Mouse (Mus musculus) forebrain, embryonic 13.5 days (tissue): ENCODE results near the gene Gm45711. TPM values are rescaled to one million over a fixed set of nuclear protein-coding genes. Genes with fewer than 3 reads are reported as not detected.
"Not testable (repeated sequence)": the region's sequence is repeated elsewhere in the genome, so short reads cannot be mapped to it uniquely, and the experiment has no call there.

Source experiments
- ATAC-seq: fragments of 200-750 bp; cut with Nextera tagmentation; 2 replicates; pipeline ENCODE4 v1.8.0; 2017
- H3K27ac ChIP-seq: fragments of 300-500 bp; sonication (generic); 2 replicates; pipeline ENCODE4 v1.5.1; 2015; ENCODE audit warnings: inconsistent platforms, mild to moderate bottlenecking, moderate library complexity
- H3K27me3 ChIP-seq: fragments of 300-500 bp; sonication (generic); 2 replicates; pipeline ENCODE4 v1.6.1; 2015; ENCODE audit warnings: mild to moderate bottlenecking, inconsistent platforms
- H3K36me3 ChIP-seq: fragments of 300-500 bp; sonication (generic); 2 replicates; pipeline ENCODE4 v1.6.1; 2015; ENCODE audit warnings: mild to moderate bottlenecking, inconsistent platforms; ENCODE audit not compliant: poor library complexity, severe bottlenecking
- H3K4me1 ChIP-seq: fragments of 300-500 bp; sonication (generic); 2 replicates; pipeline ENCODE4 v1.6.1; 2015; ENCODE audit warnings: inconsistent platforms
- H3K4me2 ChIP-seq: fragments of 300-500 bp; sonication (generic); 2 replicates; pipeline ENCODE4 v1.6.1; 2015; ENCODE audit warnings: inconsistent platforms, mild to moderate bottlenecking, moderate library complexity
- H3K4me3 ChIP-seq: fragments of 300-500 bp; sonication (generic); 2 replicates; pipeline ENCODE4 v1.5.1; 2015; ENCODE audit warnings: mild to moderate bottlenecking, inconsistent platforms
- H3K9ac ChIP-seq: fragments of 300-500 bp; sonication (generic); 2 replicates; pipeline ENCODE4 v1.6.1; 2015; ENCODE audit warnings: mild to moderate bottlenecking, inconsistent platforms
- H3K9me3 ChIP-seq: fragments of 300-500 bp; sonication (generic); replicated peaks from 2 replicates; pipeline ENCODE4 v1.6.1; 2016; ENCODE audit warnings: inconsistent platforms
- WGBS: fragments of 180-500 bp; shearing (Covaris S2); methylation state at CpG from one replicate; pipeline ENCODE4 v1.1.7; 2015; 5-methylcytosine and 5-hydroxymethylcytosine counted together
- polyA plus RNA-seq: library from polyadenylated mRNA; unstranded; fragments of >200 nt; fragmentation: Nextera tagmentation; extraction: Ambion mirVana; gene quantifications from 2 replicates; pipeline ENCODE4 v1.2.1, GENCODE M21; 2015

The Gm45711 gene
- polyA plus RNA-seq, 1 experiment from 2014 or later: not detected

DNA sequence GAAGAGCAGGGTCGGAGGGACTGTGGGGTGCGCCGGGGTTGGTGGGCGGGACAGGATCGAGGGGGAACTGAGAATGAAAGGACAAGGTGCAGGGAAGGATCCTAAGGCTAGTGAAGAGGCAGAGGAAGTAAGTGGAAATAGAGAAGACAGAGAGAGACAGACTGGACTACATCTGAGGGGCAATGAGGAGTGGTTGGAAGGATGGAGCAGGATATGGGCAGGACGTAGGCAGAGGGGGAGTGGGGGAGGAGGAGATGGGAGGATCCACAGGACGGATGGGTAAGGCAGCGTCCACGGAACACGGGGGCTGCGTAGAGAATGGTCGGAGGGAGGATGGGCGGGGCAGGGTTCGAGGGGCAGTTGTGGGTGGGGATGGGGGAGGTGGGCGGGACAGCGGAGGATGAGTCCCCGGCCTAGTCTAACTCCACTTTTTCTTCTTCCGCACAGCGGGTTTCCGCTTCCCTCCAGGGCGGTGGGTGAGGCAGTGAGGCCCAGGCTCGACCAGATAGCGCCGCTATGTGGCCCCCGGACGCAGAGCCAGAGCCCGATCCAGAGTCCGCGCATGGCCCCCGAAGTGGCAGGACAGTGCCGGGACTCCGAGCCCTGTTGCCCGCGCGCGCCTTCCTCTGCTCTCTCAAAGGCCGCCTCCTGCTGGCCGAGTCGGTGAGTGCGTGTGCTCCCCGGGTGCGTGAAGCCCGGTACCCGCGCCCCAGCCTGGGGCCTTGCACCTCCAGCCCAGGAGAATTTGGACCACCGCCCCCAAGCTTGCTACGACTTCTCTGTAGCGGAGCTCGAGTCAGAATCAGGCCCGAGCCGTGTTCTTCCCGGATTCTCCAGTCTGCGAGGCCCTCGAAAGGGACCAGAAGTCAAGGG lies 30.6 kb upstream of the Gm45711 start:
- ATAC-seq: peak; percentile 77
- no peaks in the 10 kb centered on the region for H3K36me3 ChIP-seq
- WGBS: 0% methylated on average over 40 of the region's 54 CpGs

DNA sequence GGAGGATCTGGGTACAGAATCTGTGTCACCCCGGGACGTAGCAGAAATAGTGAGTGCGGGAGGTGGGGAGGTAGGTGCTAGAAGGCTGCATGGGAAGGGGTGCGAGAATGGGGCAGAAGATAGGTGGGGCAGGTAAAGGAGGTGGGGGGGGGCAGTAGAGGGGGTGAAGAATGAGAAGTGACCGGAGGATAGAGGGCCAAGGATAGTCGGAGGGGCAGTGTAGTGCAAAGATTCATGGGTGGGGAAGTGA lies 30.0 kb upstream of the Gm45711 start:
- Histone ChIP-seq H3K27me3 (no peaks in the 10 kb centered on the region), H3K4me3 (peak overlapping the region; percentile 60), H3K27ac (no peak overlapping the region), H3K4me1 (peaks cover 10% of the 10 kb centered on the region; the same call in 1 of the 2 replicates), H3K9ac (peak overlapping the region; percentile 73), H3K4me2 (peak overlapping the region; percentile 81), H3K9me3 (peaks cover 4% of the 10 kb centered on the region; the same call in 1 of the 2 replicates), H3K36me3 (no peaks in the 10 kb centered on the region)
- peak; percentile 29; the same call in 1 of the 2 replicates for ATAC-seq
- WGBS: 0% methylated on average over 6 of the region's 6 CpGs

More for the DNA sequence above, 30.6 kb upstream of the Gm45711 start:
- no peaks in the 10 kb centered on the region for H3K27me3 ChIP-seq
- H3K4me2 ChIP-seq: peak overlapping the region; percentile 81
- H3K27ac ChIP-seq: no peak overlapping the region; the same call in 1 of the 2 replicates
- H3K4me1 ChIP-seq: peaks cover 10% of the 10 kb centered on the region; the same call in 1 of the 2 replicates
- peaks cover 4% of the 10 kb centered on the region; the same call in 1 of the 2 replicates for H3K9me3 ChIP-seq
- H3K9ac ChIP-seq: peak overlapping the region; percentile 73
- peak overlapping the region; percentile 60 for H3K4me3 ChIP-seq

DNA sequence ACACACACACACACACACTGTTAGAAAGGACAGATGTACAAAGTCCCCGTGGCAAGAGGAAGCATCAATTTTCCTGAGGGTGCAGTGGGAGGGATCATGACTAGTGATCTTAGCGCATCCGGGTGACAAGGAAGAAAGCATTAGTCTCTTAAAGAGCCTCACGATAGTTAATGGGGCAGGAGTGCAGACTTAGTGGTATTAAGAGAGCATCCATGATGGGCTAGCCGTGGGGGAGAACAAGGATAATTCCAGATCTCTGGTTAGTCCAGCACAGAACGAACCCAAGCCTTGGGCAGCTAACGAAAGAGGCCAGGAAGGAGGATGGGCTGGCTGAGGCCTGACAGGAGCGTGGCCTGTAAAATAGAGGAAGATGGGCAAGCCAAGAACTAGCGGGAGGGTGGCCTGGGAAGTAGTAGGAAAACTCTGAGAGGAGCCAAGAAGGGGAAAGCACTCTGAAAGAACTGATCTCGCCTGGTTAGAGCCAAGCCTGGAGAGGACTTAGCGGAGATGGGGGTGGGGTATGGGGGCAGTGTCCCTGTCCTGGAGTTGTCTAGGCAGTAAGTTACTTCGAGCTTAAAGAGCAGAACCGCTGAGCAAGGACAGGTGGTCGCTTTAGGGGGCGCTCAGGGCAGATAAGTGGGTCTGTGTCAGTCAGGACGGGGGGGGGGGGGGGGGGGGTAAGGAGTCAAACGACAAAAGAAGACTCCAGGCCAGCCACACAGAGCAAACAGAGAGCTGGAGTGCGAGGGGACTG lies 29.5 kb upstream of the Gm45711 start, which contains the start of gene Cmtm3:
Gene Cmtm3 (plus strand): TSS at position 182 of the 754 bp plus-strand sequence.
- no peak for ATAC-seq
- Histone ChIP-seq H3K4me1 (peaks cover 10% of the 10 kb centered on the region; the same call in 1 of the 2 replicates), H3K4me2 (peak within 1 kb of the TSS; percentile 81), H3K4me3 (peak within 1 kb of the TSS; percentile 60), H3K9ac (peak within 1 kb of the TSS; percentile 73), H3K36me3 (no peaks in the 10 kb centered on the region), H3K27me3 (no peaks in the 10 kb centered on the region), H3K27ac (no peak within 1 kb of the TSS), H3K9me3 (peaks cover 4% of the 10 kb centered on the region; the same call in 1 of the 2 replicates)
- WGBS: 12% methylated on average over 18 of the region's 18 CpGs

DNA sequence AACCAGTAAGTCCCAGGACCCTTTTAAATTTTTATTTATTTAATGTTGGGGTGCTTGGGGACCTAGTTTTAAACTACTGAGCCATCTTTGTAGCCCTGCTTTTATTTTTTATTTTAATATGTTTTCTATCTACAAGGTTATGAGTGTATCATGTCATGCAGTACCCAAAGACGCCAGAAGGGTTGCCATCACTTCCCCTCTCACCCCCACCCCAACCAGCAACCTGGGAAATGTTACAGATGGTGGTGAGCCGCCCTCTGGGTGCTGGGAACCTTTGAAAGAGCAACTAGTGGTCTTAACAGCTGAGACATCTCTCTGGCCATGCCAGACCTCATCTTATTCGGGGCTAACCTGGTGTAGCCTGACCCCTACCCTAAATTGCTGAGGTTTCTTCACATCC lies 28.0 kb upstream of the Gm45711 start:
- Histone ChIP-seq H3K9ac (no peak overlapping the region), H3K4me3 (no peak overlapping the region), H3K4me2 (no peak overlapping the region), H3K4me1 (peaks cover 10% of the 10 kb centered on the region; the same call in 1 of the 2 replicates), H3K27me3 (no peaks in the 10 kb centered on the region), H3K27ac (no peak overlapping the region), H3K9me3 (peaks cover 4% of the 10 kb centered on the region; the same call in 1 of the 2 replicates), H3K36me3 (no peaks in the 10 kb centered on the region)
- WGBS: 45% methylated on average over 3 of the region's 3 CpGs
- no peak for ATAC-seq

DNA sequence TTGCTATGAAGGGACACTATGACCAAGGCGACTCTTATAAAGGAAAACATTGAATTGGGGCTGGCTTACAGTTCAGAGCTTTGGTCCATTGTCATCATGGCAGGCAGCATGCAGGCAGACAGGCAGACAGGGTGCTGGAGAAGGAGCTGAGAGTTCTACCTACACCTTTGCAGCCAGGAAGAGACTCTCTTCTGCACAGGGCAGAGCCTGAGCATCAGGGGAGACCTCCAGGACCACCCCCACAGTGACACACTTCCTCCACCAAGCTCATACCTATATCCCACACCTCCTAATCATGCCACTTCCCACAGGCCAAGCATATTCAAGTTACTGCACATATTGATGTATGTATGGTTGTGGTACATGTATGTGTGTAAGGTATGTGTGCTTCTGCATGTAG lies 26.9 kb upstream of the Gm45711 start:
- 73% methylated on average over 1 of the region's 1 CpGs for WGBS
- no peaks in the 10 kb centered on the region for H3K36me3 ChIP-seq
- H3K9me3 ChIP-seq: peaks cover 4% of the 10 kb centered on the region; the same call in 1 of the 2 replicates
- H3K4me1 ChIP-seq: peaks cover 10% of the 10 kb centered on the region; the same call in 1 of the 2 replicates
- ATAC-seq: no peak
- H3K4me3 ChIP-seq: no peak overlapping the region
- H3K4me2 ChIP-seq: no peak overlapping the region
- no peak overlapping the region for H3K9ac ChIP-seq
- no peaks in the 10 kb centered on the region for H3K27me3 ChIP-seq
- H3K27ac ChIP-seq: no peak overlapping the region

DNA sequence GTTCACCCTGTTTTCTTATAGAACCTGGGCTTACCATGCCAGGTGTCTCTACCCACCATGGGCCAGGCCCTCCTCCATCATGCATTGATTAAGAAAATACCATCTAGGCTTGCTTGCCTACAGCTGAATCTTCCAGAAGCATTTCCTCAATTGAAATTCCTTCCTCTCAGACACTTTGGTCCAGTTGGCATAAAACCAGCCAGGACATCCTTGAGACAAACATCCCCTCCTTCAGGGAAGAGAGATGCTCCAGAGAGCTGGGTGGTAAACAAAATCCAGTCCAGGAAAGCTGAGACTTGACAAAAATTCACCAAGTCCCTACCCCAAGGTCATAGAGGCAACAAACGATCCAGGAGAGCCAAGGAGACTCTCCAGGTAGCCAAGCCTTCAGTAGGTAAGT lies 24.3 kb upstream of the Gm45711 start:
- Histone ChIP-seq H3K36me3 (no peaks in the 10 kb centered on the region), H3K4me2 (no peak overlapping the region), H3K9me3 (peaks cover 4% of the 10 kb centered on the region; the same call in 1 of the 2 replicates), H3K27me3 (no peaks in the 10 kb centered on the region), H3K4me1 (no peaks in the 10 kb centered on the region), H3K27ac (no peak overlapping the region), H3K9ac (no peak overlapping the region), H3K4me3 (no peak overlapping the region)
- 100% methylated on average over 1 of the region's 1 CpGs for WGBS
- no peak for ATAC-seq

DNA sequence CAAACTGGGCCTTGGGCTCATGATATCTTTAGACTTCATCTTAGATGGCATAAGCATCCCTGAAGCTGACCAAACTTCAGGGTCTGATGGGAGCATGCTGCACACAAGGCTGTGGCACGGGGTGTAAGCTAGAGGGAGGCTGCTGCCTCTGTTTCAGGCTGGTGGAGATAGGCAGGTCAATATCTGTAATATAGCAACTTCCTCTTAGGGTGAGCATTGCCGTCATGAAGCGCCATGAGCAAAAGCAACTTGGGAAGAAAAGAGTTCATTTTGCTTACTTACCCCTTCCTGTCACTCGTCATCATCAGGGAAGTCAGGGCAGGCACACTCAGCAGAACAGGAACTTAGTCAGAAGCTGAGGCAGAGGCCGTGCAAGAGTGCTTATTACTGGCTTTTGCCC lies 23.9 kb upstream of the Gm45711 start:
- Histone ChIP-seq H3K27ac (no peak overlapping the region), H3K4me2 (no peak overlapping the region), H3K9me3 (peaks cover 4% of the 10 kb centered on the region; the same call in 1 of the 2 replicates), H3K4me3 (no peak overlapping the region), H3K27me3 (no peaks in the 10 kb centered on the region), H3K36me3 (no peaks in the 10 kb centered on the region), H3K4me1 (no peaks in the 10 kb centered on the region), H3K9ac (no peak overlapping the region)
- 80% methylated on average over 5 of the region's 5 CpGs for WGBS
- no peak for ATAC-seq

DNA sequence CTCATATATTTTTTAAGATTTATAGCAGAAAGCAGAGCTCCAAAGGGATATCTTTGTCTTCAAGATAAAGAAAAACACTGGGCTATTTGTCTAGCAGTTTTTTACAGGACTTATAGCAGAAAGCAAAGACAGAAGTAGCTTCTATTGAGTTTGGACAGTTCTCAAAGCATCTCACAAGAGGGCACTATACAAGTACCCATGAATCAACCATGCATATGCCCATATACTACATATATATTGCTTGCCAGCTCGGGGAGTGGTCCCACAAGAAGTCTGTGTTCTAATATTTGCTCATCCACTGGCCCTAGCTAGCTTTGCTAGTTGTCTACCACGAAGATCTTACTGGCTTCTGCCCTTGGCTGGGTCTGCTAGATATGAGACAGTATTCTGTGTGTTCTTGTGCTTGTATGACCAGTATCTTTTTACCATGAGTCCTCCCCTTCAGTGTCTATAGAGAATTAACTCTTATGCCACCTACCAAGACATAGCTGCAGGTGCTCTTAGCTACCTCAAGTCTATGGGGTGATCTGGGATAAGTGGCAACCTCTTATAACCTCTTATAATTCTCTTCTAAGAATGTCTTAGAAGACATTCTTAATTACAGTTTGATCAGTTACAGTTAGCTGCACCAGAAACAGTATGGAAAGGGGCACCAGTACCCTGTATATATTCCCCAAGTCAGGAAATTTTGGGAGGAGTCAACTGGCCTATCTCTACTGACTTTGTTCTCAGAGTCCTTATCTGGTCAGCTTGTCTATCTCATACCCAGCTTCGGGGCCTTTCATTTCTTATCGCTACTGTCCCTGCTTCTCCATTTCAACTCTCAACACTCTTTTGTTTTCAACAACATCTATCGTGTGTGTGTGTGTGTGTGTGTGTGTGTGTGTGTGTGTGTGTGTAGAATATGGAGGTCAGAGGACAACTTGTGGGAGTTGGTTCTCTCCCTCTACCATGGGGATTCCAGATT lies 23.1 kb upstream of the Gm45711 start:
- H3K9ac ChIP-seq: no peak overlapping the region
- no peak for ATAC-seq
- H3K4me2 ChIP-seq: no peak overlapping the region
- H3K27me3 ChIP-seq: no peaks in the 10 kb centered on the region
- WGBS: 86% methylated on average over 5 of the region's 5 CpGs
- H3K36me3 ChIP-seq: no peaks in the 10 kb centered on the region
- no peak overlapping the region for H3K27ac ChIP-seq
- no peaks in the 10 kb centered on the region for H3K4me1 ChIP-seq
- H3K9me3 ChIP-seq: peaks cover 4% of the 10 kb centered on the region; the same call in 1 of the 2 replicates
- no peak overlapping the region for H3K4me3 ChIP-seq

DNA sequence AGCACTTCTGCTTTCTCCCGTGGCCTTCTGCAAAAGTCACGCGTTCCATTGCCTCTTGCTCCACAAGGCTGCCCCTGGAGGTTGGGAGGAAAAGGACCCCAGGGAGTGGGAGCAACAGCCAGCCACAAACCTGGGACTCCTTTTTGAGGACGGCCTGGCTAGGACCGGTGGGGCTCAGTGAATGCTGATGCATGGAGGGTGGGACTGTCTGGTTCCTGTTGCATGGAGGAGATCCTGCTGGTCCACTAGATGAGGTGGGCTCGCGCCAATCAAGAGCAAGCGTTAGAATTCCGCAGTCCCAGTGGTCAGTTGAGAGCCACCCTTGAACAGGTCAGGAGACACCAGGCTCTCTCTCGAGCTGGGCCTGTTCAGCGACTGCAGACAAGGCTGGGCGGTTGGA lies 12.0 kb upstream of the Gm45711 start, which contains the start of gene Cmtm2b:
Gene Cmtm2b (plus strand): TSS at position 301 of the 400 bp plus-strand sequence.
- H3K27ac ChIP-seq, H3K4me2 ChIP-seq, H3K9me3 ChIP-seq, H3K27me3 ChIP-seq, H3K36me3 ChIP-seq, ATAC-seq, H3K4me1 ChIP-seq, H3K9ac ChIP-seq, H3K4me3 ChIP-seq: not testable (repeated sequence)
- 90% methylated on average over 12 of the region's 12 CpGs for whole genome bisulfite sequencing

DNA sequence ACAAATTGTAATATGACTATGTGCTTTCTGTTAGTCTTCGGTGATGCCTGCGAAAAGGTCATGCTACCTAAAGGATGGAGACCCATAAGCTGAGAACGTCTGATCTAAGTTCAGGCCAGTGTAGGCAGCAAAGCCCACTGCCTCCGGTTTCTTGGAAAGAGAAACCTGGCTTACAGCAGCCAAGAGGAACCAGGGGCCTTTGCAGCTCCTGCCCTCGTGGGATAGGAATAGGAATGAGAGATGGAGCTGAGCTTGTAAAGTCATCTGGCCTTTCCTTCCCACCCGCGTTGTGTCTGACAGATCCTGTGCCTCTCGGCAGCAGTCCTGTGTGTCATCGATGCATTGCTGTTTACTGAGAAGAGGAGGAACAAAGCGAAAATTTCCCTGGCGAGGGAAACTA lies 11.4 kb upstream of the Gm45711 start, which contains the start of gene Gm11020:
Gene Gm11020 (plus strand): TSS at position 301 of the 400 bp plus-strand sequence.
- H3K4me1 ChIP-seq, H3K27me3 ChIP-seq, H3K4me2 ChIP-seq, H3K9ac ChIP-seq, H3K9me3 ChIP-seq, ATAC-seq, H3K36me3 ChIP-seq, H3K27ac ChIP-seq, H3K4me3 ChIP-seq: not testable (repeated sequence)
- WGBS: 90% methylated on average over 11 of the region's 11 CpGs

DNA sequence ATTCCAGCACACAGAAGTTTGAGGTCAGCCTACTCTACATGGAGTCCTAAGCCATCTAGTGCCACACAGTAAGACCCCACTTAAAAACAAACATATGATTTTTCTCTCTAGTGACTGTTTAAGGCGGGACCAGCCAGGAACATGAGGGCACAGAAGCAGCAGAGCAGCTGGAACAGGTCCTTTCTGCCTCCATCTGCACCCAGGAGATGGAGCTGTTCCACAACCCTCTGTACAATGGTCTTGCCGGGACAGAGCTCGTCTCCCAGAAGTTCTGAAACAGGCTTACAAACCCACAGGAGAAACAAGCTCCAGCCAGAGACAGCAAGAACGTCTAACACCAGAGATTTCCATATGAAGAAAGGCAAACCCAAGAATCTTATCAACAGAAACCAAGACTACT lies 3.4 kb upstream of the Gm45711 start:
- no peak overlapping the region for H3K9ac ChIP-seq
- H3K36me3 ChIP-seq: no peaks in the 10 kb centered on the region
- ATAC-seq: no peak
- H3K9me3 ChIP-seq: no peaks in the 10 kb centered on the region
- 76% methylated on average over 4 of the region's 4 CpGs for WGBS
- no peaks in the 10 kb centered on the region for H3K4me1 ChIP-seq
- H3K27ac ChIP-seq: no peak overlapping the region
- H3K4me3 ChIP-seq: no peak overlapping the region
- H3K4me2 ChIP-seq: no peak overlapping the region
- H3K27me3 ChIP-seq: no peaks in the 10 kb centered on the region
